Mouse (Mus musculus): Measurements from ENCODE around the gene Itgb7.

GRCm38 (mm10) chr15:102193652-102194051 lies 38.1 kb downstream of the Itgb7 start:
- no peak for TF ChIP-seq EP300 (IDR thresholded peaks at IDR 0.05; ENCODE audit: low read depth)
- no peak for TF ChIP-seq CTCF (IDR thresholded peaks at IDR 0.05; ENCODE audit: low read depth)
